Mouse (Mus musculus) ES-E14 (cell line): ENCODE results near the gene Vipas39. TPM values are rescaled to one million over a fixed set of nuclear protein-coding genes. Genes with fewer than 3 reads are reported as not detected.
A peak's percentile ranks its signal among the peaks of the same experiment; 100 is the strongest.
"Not testable (repeated sequence)": the region's sequence is repeated elsewhere in the genome, so short reads cannot be mapped to it uniquely, and the experiment has no call there.

ENCODE experiments used
- DNase-seq: peaks from one replicate; pipeline ENCODE4 v3.0.0-alpha.2; 2013; ENCODE audit warnings: low read depth, low spot score
- H3K27ac ChIP-seq: 2 replicates; pipeline ENCODE4 v1.5.1; 2012; ENCODE audit warnings: low read depth, mild to moderate bottlenecking, low read length, moderate library complexity, mixed read lengths; ENCODE audit not compliant: poor library complexity, insufficient read depth, severe bottlenecking
- H3K36me3 ChIP-seq: 2 replicates; pipeline ENCODE4 v1.6.1; 2012; ENCODE audit warnings: mild to moderate bottlenecking, low read length, moderate library complexity, mixed read lengths; ENCODE audit not compliant: control insufficient read depth, poor library complexity, insufficient read depth, severe bottlenecking
- H3K4me1 ChIP-seq, 2 experiments: fragments of 150-350 bp in 1 of 2; sonication (generic) in 1 of 2; 2 replicates each; pipeline ENCODE4 v1.6.1; 2012; ENCODE audit warnings: low read length in 2 of 2, mild to moderate bottlenecking in 1 of 2, mixed read lengths in 1 of 2; ENCODE audit not compliant: control insufficient read depth in 2 of 2, insufficient read depth in 2 of 2, poor library complexity in 1 of 2
- H3K4me3 ChIP-seq, 2 experiments: fragments of 150-350 bp in 1 of 2; sonication (generic) in 1 of 2; 2 replicates each; pipeline ENCODE4 v1.5.1; 2012; ENCODE audit warnings: low read length in 2 of 2, low read depth in 1 of 2, mild to moderate bottlenecking in 1 of 2, mixed read lengths in 1 of 2; ENCODE audit not compliant: insufficient read depth in 1 of 2, poor library complexity in 1 of 2, severe bottlenecking in 1 of 2
- H3K9ac ChIP-seq: 2 replicates; pipeline ENCODE4 v1.6.1; 2012; ENCODE audit warnings: low read depth, mild to moderate bottlenecking, low read length, mixed read lengths; ENCODE audit not compliant: poor library complexity, insufficient read depth, severe bottlenecking
- H3K9me3 ChIP-seq: fragments of 150-350 bp; sonication (generic); 2 replicates; pipeline ENCODE4 v1.6.1; 2012; ENCODE audit warnings: low read depth, mild to moderate bottlenecking, low read length; ENCODE audit not compliant: control insufficient read depth, insufficient read depth
- CHD2 ChIP-seq: IDR thresholded peaks from 2 replicates; pipeline ENCODE4 v1.6.1; 2014; ENCODE audit warnings: mild to moderate bottlenecking, low read depth, low read length, inconsistent platforms
- HCFC1 ChIP-seq: IDR thresholded peaks from 2 replicates; pipeline ENCODE4 v1.6.1; 2012; ENCODE audit warnings: low read length, inconsistent platforms, borderline replicate concordance; ENCODE audit not compliant: insufficient read depth
- MAFK ChIP-seq: IDR thresholded peaks from 2 replicates; pipeline ENCODE4 v1.6.1; 2014; ENCODE audit warnings: mild to moderate bottlenecking, low read depth, low read length, inconsistent platforms; ENCODE audit not compliant: insufficient read depth
- ZC3H11A ChIP-seq: IDR thresholded peaks from 2 replicates; pipeline ENCODE4 v1.6.1; 2012; ENCODE audit warnings: low read depth, mild to moderate bottlenecking, inconsistent platforms, low read length, borderline replicate concordance
- ZNF384 ChIP-seq: IDR thresholded peaks from 2 replicates; pipeline ENCODE4 v1.6.1; 2012; ENCODE audit warnings: low read depth, low read length, inconsistent platforms
- in situ Hi-C, 2 experiments: fragments of 600-800 bp; cut with MboI; formaldehyde crosslinking; loops; one replicate each; pipeline ENCODE4 v1.15.1; 2025; ENCODE audit warnings: low sequenced_read_pairs in 2 of 2, inconsistent platforms in 1 of 2; ENCODE audit not compliant: unreplicated experiment in 2 of 2
- total RNA-seq: library from RNA; depleted of rRNA; stranded (reverse); fragments of 300-350 nt; gene quantifications from 2 replicates; pipeline ENCODE4 v1.2.3, GENCODE M21; 2012

Vipas39 gene
- total RNA-seq, 1 experiment = 36.3 TPM

- no peak for DNase-seq
- Histone ChIP-seq H3K4me3 (no peak overlapping the region), H3K9ac (no peak overlapping the region), H3K36me3 (no peaks in the 10 kb centered on the region), H3K9me3 (no peaks in the 10 kb centered on the region), H3K4me1 (no peaks in the 10 kb centered on the region), H3K27ac (no peak overlapping the region)
- no peak for TF ChIP-seq ZC3H11A
- TF ChIP-seq ZNF384 = no peak
- TF ChIP-seq HCFC1 = no peak
- TF ChIP-seq CHD2 = no peak
- in situ Hi-C loops = no loop called here
These were observed 53.0 kb downstream of the Vipas39 start for GRCm38 (mm10) chr12:87212844-87213606.

- H3K4me3 ChIP-seq, H3K9me3 ChIP-seq, DNase-seq, in situ Hi-C loops, H3K9ac ChIP-seq, H3K4me1 ChIP-seq, H3K36me3 ChIP-seq: not testable (repeated sequence)
- peak overlapping the region; percentile 60; the same call in 1 of the 2 replicates for H3K27ac ChIP-seq
These were observed 60.3 kb downstream of the Vipas39 start for GRCm38 (mm10) chr12:87205789-87206188.

- DNase-seq = no peak
- no peak overlapping the region for H3K4me3 ChIP-seq
- no peaks in the 10 kb centered on the region for H3K9me3 ChIP-seq
- in situ Hi-C loops = no loop called here
- peaks cover 4 to 6% of the 10 kb centered on the region in 2 experiments; a peak in 2 of 4 replicates for H3K4me1 ChIP-seq
- TF ChIP-seq ZC3H11A = no peak
- no peak for TF ChIP-seq HCFC1
- no peak for TF ChIP-seq CHD2
- no peak for TF ChIP-seq MAFK
- no peak for TF ChIP-seq ZNF384
- no peaks in the 10 kb centered on the region for H3K36me3 ChIP-seq
- no peak overlapping the region for H3K27ac ChIP-seq
- H3K9ac ChIP-seq = no peak overlapping the region
These were observed 64.4 kb downstream of the Vipas39 start for GRCm38 (mm10) chr12:87201694-87202093.

GRCm38 (mm10) chr12:87199973-87200586, 66.0 kb downstream of the Vipas39 start, which contains the start of gene Tmed8:
Gene Tmed8 (minus strand): TSS chr12:87200454.
- no peak within 1 kb of the TSS for H3K27ac ChIP-seq
- H3K4me3 ChIP-seq = peak within 1 kb of the TSS; percentile 97
- H3K9me3 ChIP-seq = no peaks in the 10 kb centered on the region
- TF ChIP-seq HCFC1 (no peak), ZC3H11A (no peak), ZNF384 (no peak), CHD2 (no peak), MAFK (no peak)
- peaks cover 0 to 5% of the 10 kb centered on the region in 2 experiments; a peak in 2 of 4 replicates for H3K4me1 ChIP-seq
- in situ Hi-C loops = no loop called here
- peak; percentile 80 for DNase-seq
- H3K36me3 ChIP-seq = no peaks in the 10 kb centered on the region
- peak within 1 kb of the TSS; percentile 95 for H3K9ac ChIP-seq
